Mouse (Mus musculus) MEL (cell line): ENCODE data around the gene Mri1. TPM values are rescaled to one million over a fixed set of nuclear protein-coding genes. Genes with fewer than 3 reads are reported as not detected.

ENCODE experiments used
- DNase-seq: peaks from one replicate; pipeline ENCODE4 v3.0.0; 2011; ENCODE audit warnings: low read depth, low spot score
- H3K27ac ChIP-seq: 2 replicates; pipeline ENCODE4 v1.5.1; 2012; ENCODE audit warnings: low read depth, mild to moderate bottlenecking, control low read depth, low read length, moderate library complexity; ENCODE audit not compliant: control insufficient read depth
- H3K27me3 ChIP-seq, 2 experiments: fragments of 150-350 bp in 1 of 2; sonication (generic) in 1 of 2; 2 replicates each; pipeline ENCODE4 v1.6.1; 2012; ENCODE audit warnings: low read length in 2 of 2, mild to moderate bottlenecking in 2 of 2, improper control_type of control experiment in 1 of 2, moderate library complexity in 1 of 2; ENCODE audit not compliant: insufficient read depth in 2 of 2, control insufficient read depth in 1 of 2
- H3K36me3 ChIP-seq, 2 experiments: 2 replicates each; pipeline ENCODE4 v1.6.1; 2012 to 2014; ENCODE audit warnings: low read length in 2 of 2, improper control_type of control experiment in 1 of 2, inconsistent platforms in 1 of 2, mild to moderate bottlenecking in 1 of 2; ENCODE audit not compliant: insufficient read depth in 2 of 2, control insufficient read depth in 1 of 2
- H3K4me1 ChIP-seq, 2 experiments: fragments of 150-350 bp in 1 of 2; sonication (generic) in 1 of 2; 2 replicates each; pipeline ENCODE4 v1.6.1; 2012; ENCODE audit warnings: low read length in 2 of 2, improper control_type of control experiment in 1 of 2, mild to moderate bottlenecking in 1 of 2; ENCODE audit not compliant: insufficient read depth in 2 of 2, control insufficient read depth in 1 of 2
- H3K4me3 ChIP-seq, 2 experiments: fragments of 150-350 bp in 1 of 2; sonication (generic) in 1 of 2; 2 replicates each; pipeline ENCODE4 v1.5.1; 2012; ENCODE audit warnings: low read depth in 2 of 2, low read length in 2 of 2, mild to moderate bottlenecking in 2 of 2, moderate library complexity in 2 of 2, control low read depth in 1 of 2, improper control_type of control experiment in 1 of 2; ENCODE audit not compliant: control insufficient read depth in 1 of 2, insufficient read depth in 1 of 2
- H3K79me2 ChIP-seq: 2 replicates; pipeline ENCODE4 v1.6.1; 2012; ENCODE audit warnings: mild to moderate bottlenecking, low read length, moderate library complexity; ENCODE audit not compliant: control insufficient read depth, poor library complexity, insufficient read depth
- H3K9ac ChIP-seq: 2 replicates; pipeline ENCODE4 v1.6.1; 2012; ENCODE audit warnings: low read depth, mild to moderate bottlenecking, control low read depth, low read length, moderate library complexity; ENCODE audit not compliant: control insufficient read depth, poor library complexity, severe bottlenecking
- H3K9me3 ChIP-seq: fragments of 150-350 bp; sonication (generic); replicated peaks from 2 replicates; pipeline ENCODE4 v1.6.1; 2012; ENCODE audit warnings: mild to moderate bottlenecking, low read length, improper control_type of control experiment, moderate library complexity; ENCODE audit not compliant: insufficient read depth
- BHLHE40 ChIP-seq: IDR thresholded peaks from 2 replicates; pipeline ENCODE4 v1.6.1; 2012; ENCODE audit warnings: low read depth, mild to moderate bottlenecking, inconsistent platforms, low read length, improper control_type of control experiment, borderline replicate concordance
- CHD1 ChIP-seq: IDR thresholded peaks from 2 replicates; pipeline ENCODE4 v1.6.1; 2012; ENCODE audit warnings: low read depth, mild to moderate bottlenecking, inconsistent platforms, low read length, improper control_type of control experiment
- EP300 ChIP-seq, 2 experiments: IDR thresholded peaks; 2 replicates each; pipeline ENCODE4 v1.6.1; 2011; ENCODE audit warnings: improper control_type of control experiment in 2 of 2, low read length in 2 of 2, low read depth in 1 of 2, mild to moderate bottlenecking in 1 of 2
- GATA1 ChIP-seq: IDR thresholded peaks from 2 replicates; pipeline ENCODE4 v1.6.1; 2011; ENCODE audit warnings: low read depth, low read length, improper control_type of control experiment
- JUND ChIP-seq: IDR thresholded peaks from 2 replicates; pipeline ENCODE4 v1.6.1; 2011; ENCODE audit warnings: low read depth, mild to moderate bottlenecking, improper control_type of control experiment, low read length
- MAFK ChIP-seq: IDR thresholded peaks from 2 replicates; pipeline ENCODE4 v1.6.1; 2011; ENCODE audit warnings: low read depth, mild to moderate bottlenecking, low read length, improper control_type of control experiment, borderline replicate concordance
- MAX ChIP-seq: IDR thresholded peaks from 2 replicates; pipeline ENCODE4 v1.6.1; 2011; ENCODE audit warnings: low read length, improper control_type of control experiment
- MAZ ChIP-seq: IDR thresholded peaks from 2 replicates; pipeline ENCODE4 v1.6.1; 2012; ENCODE audit warnings: low read depth, mild to moderate bottlenecking, inconsistent platforms, low read length, improper control_type of control experiment
- MEF2A ChIP-seq: IDR thresholded peaks from 2 replicates; pipeline ENCODE4 v1.6.1; 2014; ENCODE audit warnings: low read depth, mild to moderate bottlenecking, inconsistent platforms, low read length, improper control_type of control experiment; ENCODE audit not compliant: poor library complexity, insufficient replicate concordance, severe bottlenecking; ENCODE audit errors: extremely low read depth
- MYB ChIP-seq: IDR thresholded peaks from 2 replicates; pipeline ENCODE4 v1.6.1; 2011; ENCODE audit warnings: mild to moderate bottlenecking, low read depth, low read length, improper control_type of control experiment
- NELFE ChIP-seq: IDR thresholded peaks from 2 replicates; pipeline ENCODE4 v1.6.1; 2011; ENCODE audit warnings: low read depth, low read length, improper control_type of control experiment
- POLR2A ChIP-seq, 2 experiments: IDR thresholded peaks; 2 replicates each; pipeline ENCODE4 v1.6.1; 2011 to 2012; ENCODE audit warnings: low read length in 2 of 2, mild to moderate bottlenecking in 2 of 2, control low read depth in 1 of 2, improper control_type of control experiment in 1 of 2, low read depth in 1 of 2, moderate library complexity in 1 of 2; ENCODE audit not compliant: control insufficient read depth in 1 of 2, insufficient read depth in 1 of 2, poor library complexity in 1 of 2
- RCOR1 ChIP-seq: IDR thresholded peaks from 2 replicates; pipeline ENCODE4 v1.6.1; 2012; ENCODE audit warnings: low read depth, mild to moderate bottlenecking, inconsistent platforms, low read length, improper control_type of control experiment
- SIN3A ChIP-seq: IDR thresholded peaks from 2 replicates; pipeline ENCODE4 v1.6.1; 2012; ENCODE audit warnings: low read length, improper control_type of control experiment, inconsistent platforms
- TAL1 ChIP-seq: IDR thresholded peaks from 2 replicates; pipeline ENCODE4 v1.6.1; 2012; ENCODE audit warnings: mild to moderate bottlenecking, inconsistent platforms, low read length, moderate library complexity, mixed read lengths
- TCF12 ChIP-seq: IDR thresholded peaks from 2 replicates; pipeline ENCODE4 v1.6.1; 2014; ENCODE audit warnings: low read depth, mild to moderate bottlenecking, inconsistent platforms, low read length, improper control_type of control experiment, moderate library complexity
- UBTF ChIP-seq: IDR thresholded peaks from 2 replicates; pipeline ENCODE4 v1.6.1; 2012; ENCODE audit warnings: low read depth, mild to moderate bottlenecking, inconsistent platforms, low read length, improper control_type of control experiment, moderate library complexity, borderline replicate concordance; ENCODE audit not compliant: insufficient read depth
- USF1 ChIP-seq: IDR thresholded peaks from 2 replicates; pipeline ENCODE4 v1.6.1; 2014; ENCODE audit warnings: low read depth, mild to moderate bottlenecking, inconsistent platforms, low read length, improper control_type of control experiment, moderate library complexity
- ZKSCAN1 ChIP-seq: IDR thresholded peaks from 2 replicates; pipeline ENCODE4 v1.6.1; 2012; ENCODE audit warnings: low read depth, mild to moderate bottlenecking, inconsistent platforms, low read length, improper control_type of control experiment, moderate library complexity
- ZMIZ1 ChIP-seq: IDR thresholded peaks from 2 replicates; pipeline ENCODE4 v1.6.1; 2012; ENCODE audit warnings: low read depth, mild to moderate bottlenecking, inconsistent platforms, low read length, improper control_type of control experiment, moderate library complexity
- polyA plus RNA-seq, 2 experiments: library from polyadenylated mRNA; stranded (reverse) in 1 of 2; unstranded in 1 of 2; fragments of >175 nt in 1 of 2; fragments of >200 nt in 1 of 2; gene quantifications; 2 replicates each; pipeline versions ENCODE4 v1.2.1 to v1.2.4; 2012; ENCODE audit warnings: low replicate concordance in 2 of 2, low read depth in 1 of 2; ENCODE audit not compliant: insufficient read length in 2 of 2, insufficient read depth in 1 of 2, missing spikeins in 1 of 2
- total RNA-seq: library from RNA; depleted of rRNA; stranded (reverse); fragments of 300-350 nt; gene quantifications from 2 replicates; pipeline ENCODE4 v1.2.3, GENCODE M21; 2012

The Mri1 gene
- total and polyA plus RNA-seq, 3 experiments = 27.8 to 43.2 TPM; not detected in 1

DNA sequence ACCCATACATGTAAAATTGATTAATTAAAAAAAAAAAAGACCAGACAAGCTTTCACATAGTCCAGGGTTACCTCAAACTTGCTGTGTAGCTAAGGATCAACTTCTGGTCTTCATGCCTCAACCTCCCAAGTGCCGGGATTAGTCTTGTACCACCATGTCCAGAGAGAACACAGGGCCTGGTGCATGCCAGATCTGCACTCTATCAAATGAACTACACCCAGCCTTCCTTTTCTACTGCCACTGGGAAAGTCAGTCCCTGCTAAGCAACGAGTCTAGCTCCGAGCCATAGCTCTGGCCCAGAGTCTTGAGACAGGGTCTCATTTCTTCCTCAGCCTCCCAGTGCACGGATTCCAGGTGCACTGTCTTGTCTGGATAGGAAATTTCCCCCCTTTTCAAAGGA lies 43.8 kb downstream of the Mri1 start:
- Histone ChIP-seq H3K9me3 (no peaks in the 10 kb centered on the region), H3K36me3 (no peaks in the 10 kb centered on the region; a peak in 1 of 4 replicates), H3K79me2 (no peaks in the 10 kb centered on the region), H3K4me1 (no peaks in the 10 kb centered on the region), H3K27ac (no peak overlapping the region), H3K4me3 (no peak overlapping the region)
- TF ChIP-seq POLR2A (IDR thresholded peaks at IDR 0.05; ENCODE audit: control insufficient read depth in 1 of 2, insufficient read depth in 1 of 2, low read depth in 1 of 2, low read length in 2 of 2, poor library complexity in 1 of 2) = no peak
- no peak for TF ChIP-seq GATA1
- TF ChIP-seq, all 39 proteins: peak for 0
- Histone ChIP-seq H3K9ac (no peak overlapping the region), H3K27me3 (no peaks in the 10 kb centered on the region)
- no peak for DNase-seq

- TF ChIP-seq ZKSCAN1 = no peak
- no peak for TF ChIP-seq BHLHE40
- TF ChIP-seq MAX = no peak
- TF ChIP-seq MYB = no peak
- TF ChIP-seq SIN3A = no peak
- TF ChIP-seq MEF2A = no peak
- no peak for TF ChIP-seq JUND
- TF ChIP-seq NELFE = no peak
- no peak for TF ChIP-seq RCOR1
- TF ChIP-seq MAZ = no peak
- TF ChIP-seq CHD1 = no peak
- TF ChIP-seq TCF12 = no peak
- TF ChIP-seq UBTF = no peak
- no peak for TF ChIP-seq POLR2A (IDR thresholded peaks at IDR 0.05; ENCODE audit: control insufficient read depth in 1 of 2, insufficient read depth in 1 of 2, low read depth in 1 of 2, low read length in 2 of 2, poor library complexity in 1 of 2)
- TF ChIP-seq TAL1 = no peak
- TF ChIP-seq MAFK = no peak
- TF ChIP-seq ZMIZ1 = no peak
- no peak for TF ChIP-seq EP300 (IDR thresholded peaks at IDR 0.05; ENCODE audit: low read depth in 1 of 2, low read length in 2 of 2)
- TF ChIP-seq USF1 = no peak
- Histone ChIP-seq H3K9me3 (no peaks in the 10 kb centered on the region), H3K4me3 (no peak overlapping the region), H3K4me1 (no peaks in the 10 kb centered on the region), H3K27ac (no peak overlapping the region), H3K36me3 (peaks cover 0 to 2% of the 10 kb centered on the region in 2 experiments; a peak in 1 of 4 replicates), H3K9ac (no peak overlapping the region), H3K27me3 (no peaks in the 10 kb centered on the region), H3K79me2 (no peaks in the 10 kb centered on the region)
- DNase-seq = no peak
These were observed 45.1 kb downstream of the Mri1 start for GRCm38 (mm10) chr8:84211881-84212563.
